Mouse (Mus musculus) NIH3T3 (cell line): ENCODE measurements around the gene 1110008L16Rik.
A peak's percentile ranks its signal among the peaks of the same experiment; 100 is the strongest.
"Not testable (repeated sequence)": the region's sequence is repeated elsewhere in the genome, so short reads cannot be mapped to it uniquely, and the experiment has no call there.

Source experiments
- DNase-seq: peaks from one replicate; pipeline ENCODE4 v3.0.0-alpha.2; 2012; ENCODE audit warnings: low read depth

1110008L16Rik gene

GRCm38 (mm10) chr12:55343045-55343444 is 43.7 kb downstream of the 1110008L16Rik start:
- DNase-seq = not testable (repeated sequence)

DNA sequence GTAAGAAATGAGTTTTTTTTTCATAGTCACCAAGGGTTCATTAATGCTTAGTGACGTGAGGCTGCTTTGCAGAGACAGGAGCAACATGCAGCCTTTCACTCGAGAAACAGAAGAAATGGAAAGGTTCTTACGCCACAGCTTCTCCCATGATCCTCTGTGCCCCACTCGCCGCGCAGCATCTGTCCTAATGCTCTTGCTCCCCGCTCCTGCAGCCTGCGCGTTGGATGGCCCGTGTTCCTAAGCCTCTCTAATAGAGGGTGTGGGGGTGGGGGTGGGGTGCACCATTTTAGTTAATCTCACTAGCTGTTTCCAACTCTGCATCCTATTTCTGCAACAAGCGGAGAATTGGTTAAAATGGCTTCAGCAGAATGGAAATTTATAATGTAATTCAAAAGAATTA is 44.6 kb downstream of the 1110008L16Rik start:
- DNase-seq = no peak

GRCm38 (mm10) chr12:55344583-55344982 is 45.2 kb downstream of the 1110008L16Rik start:
- no peak for DNase-seq

DNA sequence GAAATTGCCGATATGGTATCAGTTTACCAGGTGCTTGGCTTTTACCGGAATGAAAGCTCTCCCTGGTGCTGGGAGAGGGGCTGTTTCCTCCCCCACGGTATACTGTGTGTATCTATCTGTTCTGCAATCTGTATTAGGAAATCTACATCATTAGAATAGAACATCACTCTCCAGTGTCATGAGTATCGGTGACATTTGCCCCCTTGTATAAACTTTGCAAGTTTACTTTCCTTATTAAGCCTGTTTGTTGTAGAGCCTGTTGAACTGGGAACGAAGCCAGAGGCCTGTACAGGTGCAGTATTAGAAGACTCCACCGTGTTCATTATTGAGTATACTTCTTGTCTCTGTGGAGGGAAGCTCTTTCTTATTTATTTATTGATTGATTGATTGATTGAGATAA is 54.0 kb downstream of the 1110008L16Rik start:
- no peak for DNase-seq

DNA sequence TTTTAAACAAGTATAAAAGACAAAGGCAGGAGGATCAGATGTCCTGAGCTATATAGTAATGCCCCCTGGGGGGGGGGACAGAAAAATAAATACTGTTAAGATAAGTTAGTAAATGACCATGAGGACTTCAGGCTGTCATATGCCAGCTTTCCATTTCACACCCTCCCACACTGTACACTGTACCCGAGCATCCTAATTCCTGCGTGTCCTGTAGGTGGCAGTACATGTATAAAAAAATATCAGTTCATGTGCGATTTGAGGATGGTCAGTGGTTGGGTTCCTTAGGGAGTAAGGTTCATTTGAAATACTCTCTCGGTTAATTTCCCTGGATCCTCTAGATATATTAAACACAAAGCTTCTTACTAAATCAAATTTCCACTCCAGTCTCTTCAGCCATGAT is 55.5 kb downstream of the 1110008L16Rik start:
- peak; percentile 74 for DNase-seq

- DNase-seq = no peak
Measured at GRCm38 (mm10) chr12:55357303-55357702, 57.9 kb downstream of the 1110008L16Rik start.

GRCm38 (mm10) chr12:55360929-55361328 is 61.6 kb downstream of the 1110008L16Rik start:
- DNase-seq = no peak

DNA sequence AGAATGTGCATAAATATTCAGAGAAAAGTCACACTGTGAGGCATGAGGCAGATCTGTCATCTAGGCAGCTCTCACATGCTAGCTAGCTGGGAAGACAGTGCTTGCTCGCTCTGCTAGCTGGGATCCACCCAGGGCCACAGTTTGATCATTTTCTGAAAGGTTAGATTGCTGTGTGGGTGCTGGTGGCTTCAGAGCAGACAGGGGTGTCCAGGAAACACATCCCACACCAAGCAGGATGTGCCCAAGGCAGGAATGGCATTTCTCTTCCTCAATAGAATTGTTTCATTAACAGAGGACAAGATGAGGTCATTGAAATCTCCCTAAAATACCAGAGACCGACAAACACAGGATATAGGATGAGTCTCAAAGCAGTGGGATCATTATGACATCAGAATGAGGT is 65.7 kb downstream of the 1110008L16Rik start:
- no peak for DNase-seq

- peak; percentile 64 for DNase-seq
Measured at GRCm38 (mm10) chr12:55372424-55373055, 73.2 kb downstream of the 1110008L16Rik start.

- DNase-seq = no peak
Measured at GRCm38 (mm10) chr12:55376956-55377609, 77.7 kb downstream of the 1110008L16Rik start.

- no peak for DNase-seq
Measured at GRCm38 (mm10) chr12:55377610-55377980, 78.2 kb downstream of the 1110008L16Rik start.

DNA sequence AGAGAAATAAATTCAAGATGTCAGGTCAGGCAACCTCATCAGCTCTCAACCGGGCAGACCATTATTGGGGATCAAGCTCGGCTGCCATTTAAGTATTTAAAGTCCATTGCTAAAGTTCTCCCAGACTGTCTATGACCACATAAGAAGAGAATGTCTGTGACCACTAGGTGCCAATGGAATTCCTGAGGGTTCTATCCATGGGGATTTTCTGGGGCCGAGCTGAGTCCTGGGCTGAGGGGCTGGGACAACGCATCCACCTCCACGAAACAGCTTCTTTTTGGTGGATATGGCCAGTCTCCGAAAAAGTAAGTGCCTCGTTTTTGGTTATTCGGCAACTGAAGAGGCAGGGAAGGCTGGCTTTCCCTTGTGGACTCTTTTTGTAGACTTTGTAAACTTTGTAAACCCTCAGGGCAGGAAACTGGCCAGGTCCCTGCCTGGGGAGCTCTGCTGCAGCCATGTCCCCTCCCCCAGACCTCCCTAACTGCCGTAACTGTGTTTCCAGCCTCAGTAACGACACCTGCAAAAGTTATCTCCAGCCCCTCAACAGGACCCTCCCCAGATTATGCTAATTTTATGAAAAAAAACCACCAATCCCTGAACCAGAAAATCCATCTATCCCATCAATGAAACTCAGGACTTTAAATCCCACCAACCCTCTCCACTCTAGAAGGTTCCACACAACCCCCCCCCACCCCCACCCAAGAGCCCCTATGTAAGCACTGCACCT is 84.8 kb downstream of the 1110008L16Rik start, which contains the start of gene Psma6:
Gene Psma6, plus strand, starts transcription at position 200 of the 727 bp plus-strand sequence.
- peak; percentile 37 for DNase-seq

GRCm38 (mm10) chr12:55384826-55385225 is 85.4 kb downstream of the 1110008L16Rik start:
- no peak for DNase-seq

DNA sequence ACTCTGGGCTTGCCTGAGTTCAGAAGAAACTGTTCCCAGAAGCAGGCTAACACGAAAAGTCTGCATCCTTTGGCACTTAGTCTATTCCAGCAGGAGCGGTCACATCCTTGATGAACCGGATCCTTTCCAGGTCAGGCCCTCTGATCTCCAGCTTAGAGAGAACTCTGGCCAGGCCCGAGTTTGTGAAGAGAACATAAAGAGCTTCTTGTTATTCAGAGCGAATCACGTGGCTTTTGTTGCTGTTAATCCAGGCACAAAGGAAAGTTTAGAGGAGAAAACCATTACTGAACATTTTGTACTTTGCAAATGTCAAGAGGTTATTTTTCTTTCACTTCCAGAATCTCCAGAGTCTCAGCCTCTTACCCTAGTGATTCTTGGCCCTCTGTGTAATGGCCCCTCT is 86.6 kb downstream of the 1110008L16Rik start:
- no peak for DNase-seq

DNA sequence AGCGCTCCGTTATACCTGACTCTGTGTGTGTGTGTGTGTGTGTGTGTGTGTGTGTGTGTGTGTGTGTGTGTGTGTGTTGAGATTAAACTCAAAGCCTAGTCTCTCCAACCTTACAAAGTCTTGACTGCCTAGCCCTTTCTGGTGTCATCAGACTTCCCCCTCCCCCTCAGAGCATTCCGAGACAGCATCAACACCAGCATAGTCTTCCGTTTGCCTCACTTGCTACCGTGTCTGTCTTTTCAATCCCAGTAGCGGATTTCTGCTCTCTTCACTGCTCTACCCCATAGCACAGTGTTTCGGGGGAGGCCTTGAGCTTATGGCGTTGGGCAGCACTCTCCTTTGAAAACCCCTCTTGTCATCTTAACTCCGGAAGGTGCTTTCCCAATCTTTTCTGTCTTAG is 87.1 kb downstream of the 1110008L16Rik start:
- DNase-seq = no peak

- no peak for DNase-seq
Measured at GRCm38 (mm10) chr12:55387083-55387787, 87.9 kb downstream of the 1110008L16Rik start.

DNA sequence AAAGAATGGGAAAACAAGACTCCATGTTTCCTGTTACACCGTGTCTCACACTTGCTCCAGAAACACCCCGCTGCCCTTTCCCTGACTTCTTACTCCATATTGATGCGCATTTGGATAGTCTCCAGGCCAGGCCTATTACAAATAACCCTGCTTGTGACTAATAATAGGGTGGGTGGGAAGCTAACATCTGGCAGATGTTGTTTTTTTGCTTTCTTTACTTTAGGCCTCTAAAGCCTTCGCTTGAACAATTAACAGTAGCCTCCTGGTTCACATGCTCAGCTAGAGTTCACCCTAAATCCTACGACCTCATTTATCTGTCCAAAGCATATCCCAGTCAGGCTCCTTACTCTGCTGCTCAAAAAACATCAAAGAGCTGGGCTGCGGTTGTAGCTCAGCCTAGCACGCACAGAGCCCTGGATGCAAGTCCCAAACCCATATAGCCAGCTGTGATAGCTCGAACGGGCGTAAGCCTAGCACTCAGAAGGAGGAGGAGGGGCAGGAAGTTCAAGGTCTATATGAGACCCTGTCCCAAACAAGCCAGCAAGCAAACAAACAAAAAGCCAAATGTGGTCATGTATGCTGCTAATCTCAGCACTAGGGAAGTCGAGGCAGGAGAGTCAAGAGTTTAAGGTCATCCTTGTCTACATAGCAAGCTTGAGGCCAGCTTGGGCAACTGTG is 88.5 kb downstream of the 1110008L16Rik start:
- DNase-seq = peak; percentile 86

GRCm38 (mm10) chr12:55388478-55388877 is 89.1 kb downstream of the 1110008L16Rik start:
- peak; percentile 51 for DNase-seq

GRCm38 (mm10) chr12:55389132-55390081 is 90.0 kb downstream of the 1110008L16Rik start:
- no peak for DNase-seq

DNA sequence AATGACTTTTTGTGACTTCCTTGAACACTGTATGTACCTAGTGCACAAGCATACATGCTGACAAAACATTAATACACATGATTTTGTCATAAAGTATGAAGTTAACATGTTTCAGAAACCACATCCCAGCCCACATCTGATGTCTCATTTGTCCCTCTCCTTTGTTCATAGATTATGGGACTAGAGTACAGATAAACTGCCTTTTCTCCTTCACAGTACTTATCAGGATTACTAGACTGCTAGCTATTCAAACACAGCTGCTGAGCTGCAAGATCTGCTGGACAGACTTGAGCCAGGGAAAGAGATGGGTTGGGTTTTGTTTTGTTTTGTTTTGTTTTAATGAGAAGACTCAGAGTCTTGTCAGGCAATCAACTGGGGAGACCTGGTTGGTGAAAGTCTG is 92.7 kb downstream of the 1110008L16Rik start:
- no peak for DNase-seq
